Mouse (Mus musculus): ENCODE data around the gene Popdc3. TPM values are rescaled to one million over a fixed set of nuclear protein-coding genes. Genes with fewer than 3 reads are reported as not detected.
"Not testable (repeated sequence)": the region's sequence is repeated elsewhere in the genome, so short reads cannot be mapped to it uniquely, and the experiment has no call there.

Popdc3 gene
- polyA plus RNA-seq (2015; fragmentation: Nextera tagmentation; extraction: Ambion mirVana) = 0.97 and 1.3 TPM in 2 replicates

DNA sequence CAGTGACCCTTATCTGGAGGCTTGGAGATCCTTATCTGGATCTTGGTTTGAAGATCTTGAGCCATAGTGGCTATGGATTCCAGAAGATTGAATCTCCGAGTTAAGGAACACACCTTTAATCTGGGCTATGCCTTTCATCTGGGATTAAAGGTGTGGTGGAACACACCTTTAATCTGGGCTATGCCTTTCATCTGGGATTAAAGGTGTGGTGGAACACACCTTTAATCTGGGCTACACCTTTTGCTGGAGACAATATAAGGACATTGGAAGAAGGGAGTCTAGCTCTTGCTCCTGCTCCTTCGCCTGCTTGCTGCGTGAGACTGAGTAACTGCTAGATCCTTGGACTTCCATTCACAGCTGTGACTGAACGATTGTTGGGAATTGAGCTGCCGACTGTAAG lies at the start of gene Popdc3:
Popdc3 (plus strand) TSS at position 301 of the 400 bp plus-strand sequence.
- not testable (repeated sequence) for H3K27me3 ChIP-seq; H3K9me3 ChIP-seq; H3K4me3 ChIP-seq; H3K4me2 ChIP-seq; H3K36me3 ChIP-seq; H3K9ac ChIP-seq; H3K27ac ChIP-seq; ATAC-seq (ENCODE audit: insufficient number of reproducible peaks, insufficient read depth, low FRiP score, low TSS enrichment, low read depth); H3K4me1 ChIP-seq
- 80% methylated on average over 1 of the region's 5 CpGs for whole genome bisulfite sequencing

DNA sequence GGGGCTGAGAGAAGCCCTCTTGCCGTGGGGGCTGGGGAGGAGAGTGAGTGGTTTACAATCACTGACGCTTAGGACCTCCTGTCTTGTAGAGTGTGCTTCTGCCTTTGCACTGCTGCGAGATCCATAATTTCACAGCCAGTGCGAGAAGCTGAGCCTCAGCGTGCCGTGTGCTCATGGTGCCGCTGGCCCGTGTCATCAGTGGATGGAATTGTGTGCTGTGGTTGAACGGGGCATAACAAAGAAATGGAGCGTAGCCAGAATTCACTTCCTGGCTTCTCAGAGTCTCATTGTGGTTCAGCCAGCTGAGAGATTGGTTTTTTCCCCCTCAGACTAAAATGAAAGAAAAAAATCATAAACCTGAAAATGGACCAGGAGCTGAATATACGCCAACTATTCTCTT lies 48.8 kb upstream of the Popdc3 start:
- ATAC-seq (ENCODE audit: insufficient number of reproducible peaks, insufficient read depth, low FRiP score, low TSS enrichment, low read depth) = no peak
- H3K9me3 ChIP-seq = no peaks in the 10 kb centered on the region
- H3K36me3 ChIP-seq = peaks cover 44% of the 10 kb centered on the region
- H3K4me1 ChIP-seq = 0 out of 2 replicates have a peak, but pooled peaks cover 3% of the 10 kb centered on the region
- no peak overlapping the region for H3K9ac ChIP-seq
- no peak overlapping the region for H3K4me2 ChIP-seq
- H3K27me3 ChIP-seq = no peaks in the 10 kb centered on the region
- no peak overlapping the region for H3K27ac ChIP-seq
- WGBS = 80% methylated on average over 11 of the region's 11 CpGs
- no peak overlapping the region for H3K4me3 ChIP-seq

DNA sequence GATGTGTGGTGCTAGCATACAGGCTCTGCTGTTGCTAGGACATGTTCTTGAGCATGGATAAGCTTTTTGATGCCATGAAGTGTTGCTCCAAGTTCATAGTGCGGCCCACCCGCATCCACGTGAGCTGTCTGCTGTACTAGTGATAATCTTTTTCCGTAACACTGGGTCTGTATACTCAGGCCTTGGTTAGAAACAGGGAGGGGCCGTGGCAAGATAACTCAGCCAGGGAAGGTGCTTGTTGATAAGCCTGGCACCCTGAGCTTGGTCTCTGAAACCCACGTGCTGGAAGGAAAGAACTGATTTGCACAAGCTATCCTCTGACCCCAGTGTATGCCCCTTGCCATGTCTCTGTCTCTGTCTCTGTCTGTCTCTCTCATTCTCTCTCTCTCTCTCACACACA lies 47.9 kb upstream of the Popdc3 start:
- Histone ChIP-seq H3K9me3 (no peaks in the 10 kb centered on the region), H3K4me1 (0 out of 2 replicates have a peak, but pooled peaks cover 3% of the 10 kb centered on the region), H3K4me3 (no peak overlapping the region), H3K4me2 (no peak overlapping the region), H3K9ac (no peak overlapping the region), H3K36me3 (peaks cover 38% of the 10 kb centered on the region), H3K27ac (no peak overlapping the region), H3K27me3 (no peaks in the 10 kb centered on the region)
- WGBS = 87% methylated on average over 6 of the region's 6 CpGs
- ATAC-seq (ENCODE audit: insufficient number of reproducible peaks, insufficient read depth, low FRiP score, low TSS enrichment, low read depth) = no peak

DNA sequence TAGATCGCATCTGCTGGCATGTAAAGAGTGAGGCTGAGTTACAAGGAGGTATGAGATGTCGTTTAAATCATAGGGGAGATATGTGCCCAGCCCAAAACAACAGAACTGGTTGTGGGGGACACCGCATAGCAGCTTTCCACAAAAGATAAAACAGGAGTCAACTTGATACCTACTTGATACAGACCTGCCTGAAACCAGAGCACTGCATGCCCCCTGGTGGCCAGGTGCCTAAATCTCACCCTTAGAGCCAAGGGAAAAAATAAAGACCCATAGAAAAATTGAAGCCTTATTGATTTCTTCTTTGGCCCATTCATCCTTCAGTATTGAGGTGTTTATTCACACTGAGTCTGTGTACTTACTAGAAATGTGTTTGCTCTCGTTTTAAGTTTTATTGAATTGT lies 45.5 kb upstream of the Popdc3 start:
- H3K4me2 ChIP-seq = no peak overlapping the region
- WGBS = 69% methylated on average over 4 of the region's 4 CpGs
- H3K9me3 ChIP-seq = no peaks in the 10 kb centered on the region
- peaks cover 22% of the 10 kb centered on the region for H3K36me3 ChIP-seq
- no peak overlapping the region for H3K9ac ChIP-seq
- 0 out of 2 replicates have a peak, but pooled peaks cover 3% of the 10 kb centered on the region for H3K4me1 ChIP-seq
- H3K4me3 ChIP-seq = no peak overlapping the region
- no peak for ATAC-seq (ENCODE audit: insufficient number of reproducible peaks, insufficient read depth, low FRiP score, low TSS enrichment, low read depth)
- H3K27ac ChIP-seq = no peak overlapping the region
- H3K27me3 ChIP-seq = no peaks in the 10 kb centered on the region

DNA sequence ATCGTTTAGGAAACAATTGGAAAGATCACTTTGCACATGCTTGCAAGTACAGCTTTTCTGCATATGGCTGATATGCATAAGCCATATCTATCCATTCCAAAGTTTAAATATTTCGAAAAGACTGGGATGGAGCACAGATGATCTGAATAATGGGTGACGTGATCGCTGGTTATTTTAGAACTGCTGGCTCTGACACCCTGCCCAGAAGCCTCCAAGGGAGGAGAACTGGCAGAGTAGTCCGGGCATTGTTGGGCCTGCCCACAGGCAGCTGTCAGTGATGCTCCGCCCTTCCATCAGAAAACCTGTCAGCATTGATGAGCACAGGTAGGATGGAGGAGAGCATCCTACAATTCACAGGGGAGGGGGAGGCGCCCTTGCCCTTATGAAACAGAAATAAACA lies 41.1 kb upstream of the Popdc3 start:
- no peak overlapping the region for H3K9ac ChIP-seq

DNA sequence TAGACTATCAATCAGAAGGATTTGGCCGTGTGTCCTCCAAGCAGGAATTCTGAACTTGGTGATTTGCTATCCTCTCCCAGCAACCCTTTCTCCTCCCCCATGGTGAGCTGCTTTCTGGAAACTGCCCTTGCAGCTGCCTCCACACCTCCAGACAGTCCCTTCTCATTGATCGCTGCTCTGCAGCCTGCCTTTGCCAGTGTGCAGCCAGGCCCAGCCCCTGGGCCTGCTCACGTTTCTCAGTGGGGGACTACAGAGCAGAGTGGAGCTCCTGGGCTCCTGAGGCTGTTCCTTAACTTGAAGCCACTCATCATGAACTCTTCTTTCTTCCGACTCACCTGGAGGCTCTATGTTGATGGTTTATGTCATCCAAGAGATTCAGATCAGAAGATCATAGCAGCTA lies 38.0 kb upstream of the Popdc3 start:
- no peak for ATAC-seq (ENCODE audit: insufficient number of reproducible peaks, insufficient read depth, low FRiP score, low TSS enrichment, low read depth)

More for the DNA sequence above, 41.1 kb upstream of the Popdc3 start:
- ATAC-seq (ENCODE audit: insufficient number of reproducible peaks, insufficient read depth, low FRiP score, low TSS enrichment, low read depth) = no peak
- peaks cover 4% of the 10 kb centered on the region for H3K4me1 ChIP-seq
- H3K36me3 ChIP-seq = peaks cover 5% of the 10 kb centered on the region; the same call in 1 of the 2 replicates
- no peak overlapping the region for H3K27ac ChIP-seq
- no peaks in the 10 kb centered on the region for H3K27me3 ChIP-seq
- no peak overlapping the region for H3K4me3 ChIP-seq
- H3K9me3 ChIP-seq = no peaks in the 10 kb centered on the region
- WGBS = 87% methylated on average over 7 of the region's 7 CpGs
- no peak overlapping the region for H3K4me2 ChIP-seq

DNA sequence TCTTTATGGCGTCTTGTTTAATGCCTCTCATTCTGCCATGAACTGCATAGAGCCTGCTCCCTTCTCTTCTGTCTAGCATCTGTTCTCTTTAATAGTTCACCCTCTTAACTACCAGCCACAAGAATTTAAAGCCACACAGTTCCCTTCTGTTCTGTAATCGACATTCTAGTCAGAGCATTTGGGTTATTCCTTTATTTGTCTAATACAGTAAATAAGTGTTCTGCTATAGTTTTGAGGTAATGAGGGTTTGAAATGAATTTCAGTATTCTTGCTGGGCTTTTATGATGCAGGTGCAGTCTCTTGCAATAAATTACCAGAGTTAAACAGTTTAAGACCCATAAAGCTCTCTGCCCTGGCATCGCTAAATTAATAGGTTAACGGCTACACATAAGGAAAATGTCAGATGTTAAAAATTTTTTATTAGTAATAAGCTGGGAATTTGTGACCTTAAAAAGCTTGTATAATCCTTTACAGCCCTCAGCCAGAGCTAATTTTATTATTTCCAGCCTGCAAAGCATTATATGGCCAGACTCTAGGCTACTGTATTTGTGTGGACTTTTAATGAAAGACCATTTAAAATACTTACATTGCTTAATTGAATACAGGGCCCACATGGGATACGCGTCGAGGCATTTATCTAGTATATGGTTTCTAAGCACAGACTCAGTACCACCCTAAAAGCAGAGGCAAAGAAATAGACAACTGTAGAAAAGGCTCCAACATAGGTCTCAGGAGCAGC lies 37.3 kb upstream of the Popdc3 start:
- Histone ChIP-seq H3K9ac (no peak overlapping the region), H3K27me3 (no peaks in the 10 kb centered on the region), H3K27ac (no peak overlapping the region), H3K9me3 (no peaks in the 10 kb centered on the region), H3K4me2 (no peak overlapping the region), H3K4me3 (no peak overlapping the region), H3K4me1 (peaks cover 4% of the 10 kb centered on the region), H3K36me3 (peaks cover 4% of the 10 kb centered on the region; the same call in 1 of the 2 replicates)
- no peak for ATAC-seq (ENCODE audit: insufficient number of reproducible peaks, insufficient read depth, low FRiP score, low TSS enrichment, low read depth)
- WGBS = 67% methylated on average over 7 of the region's 7 CpGs

More for the DNA sequence above, 38.0 kb upstream of the Popdc3 start:
- peaks cover 9% of the 10 kb centered on the region; the same call in 1 of the 2 replicates for H3K36me3 ChIP-seq
- H3K9ac ChIP-seq = no peak overlapping the region
- no peak overlapping the region for H3K4me2 ChIP-seq
- 64% methylated on average over 4 of the region's 4 CpGs for WGBS
- no peaks in the 10 kb centered on the region for H3K9me3 ChIP-seq
- H3K27me3 ChIP-seq = no peaks in the 10 kb centered on the region
- no peak overlapping the region for H3K27ac ChIP-seq
- no peak overlapping the region for H3K4me3 ChIP-seq
- peaks cover 4% of the 10 kb centered on the region for H3K4me1 ChIP-seq

DNA sequence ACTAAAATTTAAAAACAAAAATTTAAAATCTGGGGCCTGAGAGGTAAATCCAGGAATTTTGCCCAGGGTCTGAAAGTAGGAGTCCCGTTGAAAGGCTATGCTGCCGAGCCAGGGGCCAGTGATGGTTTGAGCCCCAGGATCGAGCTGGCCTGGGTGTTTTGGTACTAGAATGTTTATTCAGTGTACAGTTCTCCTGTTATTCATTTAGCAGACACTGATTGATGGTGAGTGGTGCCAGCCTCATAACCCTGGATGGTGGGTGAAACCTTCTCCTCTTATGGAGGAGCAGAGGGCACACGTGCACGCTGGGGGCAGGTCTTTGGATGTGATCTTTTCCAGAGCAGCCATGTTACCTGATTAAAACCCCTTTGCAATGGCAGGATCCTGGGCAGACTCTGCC lies 35.5 kb upstream of the Popdc3 start:
- Histone ChIP-seq H3K27ac (no peak overlapping the region), H3K4me3 (no peak overlapping the region), H3K9me3 (no peaks in the 10 kb centered on the region), H3K36me3 (peaks cover 4% of the 10 kb centered on the region; the same call in 1 of the 2 replicates), H3K9ac (no peak overlapping the region), H3K27me3 (no peaks in the 10 kb centered on the region), H3K4me1 (peaks cover 4% of the 10 kb centered on the region), H3K4me2 (no peak overlapping the region)
- 83% methylated on average over 5 of the region's 5 CpGs for WGBS
- no peak for ATAC-seq (ENCODE audit: insufficient number of reproducible peaks, insufficient read depth, low FRiP score, low TSS enrichment, low read depth)

DNA sequence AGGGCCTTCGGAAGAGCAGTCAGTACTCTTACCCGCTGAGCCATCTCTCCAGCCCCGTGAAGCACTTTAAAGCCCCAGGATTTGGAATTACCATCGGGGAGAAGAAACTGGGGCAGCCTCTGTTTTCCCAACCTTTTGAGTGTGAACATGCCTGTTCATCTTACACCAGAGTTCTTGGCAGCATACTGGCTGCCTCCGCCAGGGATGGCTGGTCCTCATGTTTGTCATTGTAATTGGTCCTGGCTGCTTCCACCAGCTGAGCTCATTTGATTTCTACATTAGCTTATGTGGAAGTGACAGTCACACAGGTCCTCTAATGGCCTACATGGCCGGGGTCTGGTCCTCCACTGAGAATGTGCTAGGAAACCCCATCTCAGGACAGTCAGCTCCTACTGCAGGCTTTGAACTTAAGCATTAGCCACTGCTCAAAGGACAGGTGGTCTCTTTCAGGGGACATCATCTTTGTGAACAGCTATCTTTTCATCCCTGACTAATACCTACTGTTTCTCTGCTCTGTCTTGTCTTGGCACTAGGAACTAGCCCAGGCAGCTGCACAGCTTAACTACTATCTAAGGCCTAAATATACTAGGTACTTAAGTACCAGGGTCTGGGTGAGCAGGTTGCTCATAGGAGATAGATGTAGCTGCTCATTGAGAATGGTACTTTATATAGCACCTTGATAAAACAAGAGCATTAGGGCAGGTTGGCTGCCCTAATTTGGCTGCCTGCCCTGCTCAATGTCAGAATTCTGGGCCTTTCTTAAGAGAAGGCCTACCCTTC lies 33.7 kb upstream of the Popdc3 start:
- no peak for ATAC-seq (ENCODE audit: insufficient number of reproducible peaks, insufficient read depth, low FRiP score, low TSS enrichment, low read depth)
- Histone ChIP-seq H3K4me2 (no peak overlapping the region), H3K9me3 (no peaks in the 10 kb centered on the region), H3K4me3 (no peak overlapping the region), H3K27ac (no peak overlapping the region), H3K27me3 (no peaks in the 10 kb centered on the region), H3K36me3 (peaks cover 11% of the 10 kb centered on the region), H3K9ac (no peak overlapping the region), H3K4me1 (peaks cover 4% of the 10 kb centered on the region)
- WGBS = 96% methylated on average over 6 of the region's 6 CpGs

DNA sequence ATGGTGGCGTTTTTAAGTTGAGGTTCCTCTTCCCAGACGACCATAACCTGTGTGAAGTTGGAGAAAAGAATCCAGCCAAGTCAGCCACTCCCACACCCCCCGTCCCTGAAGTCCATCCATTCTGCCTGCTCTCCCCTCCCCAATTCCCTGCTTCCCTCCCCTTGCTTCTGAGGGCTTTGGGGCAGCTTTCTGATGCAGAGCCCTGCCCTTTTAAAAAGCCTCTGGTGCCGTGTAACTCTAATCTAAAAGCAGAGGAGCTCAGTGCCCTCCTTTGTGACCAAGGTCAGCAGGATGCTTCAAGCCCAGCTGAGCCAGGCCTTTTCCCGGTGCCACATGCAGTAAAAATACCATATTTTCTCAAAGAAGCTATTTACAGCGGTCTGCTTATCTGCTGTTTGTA lies 31.1 kb upstream of the Popdc3 start:
- peaks cover 33% of the 10 kb centered on the region for H3K36me3 ChIP-seq
- H3K27ac ChIP-seq = no peak overlapping the region
- no peaks in the 10 kb centered on the region for H3K4me1 ChIP-seq
- H3K9ac ChIP-seq = no peak overlapping the region
- no peak overlapping the region for H3K4me3 ChIP-seq
- 42% methylated on average over 6 of the region's 6 CpGs for WGBS
- H3K27me3 ChIP-seq = no peaks in the 10 kb centered on the region
- ATAC-seq (ENCODE audit: insufficient number of reproducible peaks, insufficient read depth, low FRiP score, low TSS enrichment, low read depth) = no peak
- H3K4me2 ChIP-seq = no peak overlapping the region
- no peaks in the 10 kb centered on the region for H3K9me3 ChIP-seq

DNA sequence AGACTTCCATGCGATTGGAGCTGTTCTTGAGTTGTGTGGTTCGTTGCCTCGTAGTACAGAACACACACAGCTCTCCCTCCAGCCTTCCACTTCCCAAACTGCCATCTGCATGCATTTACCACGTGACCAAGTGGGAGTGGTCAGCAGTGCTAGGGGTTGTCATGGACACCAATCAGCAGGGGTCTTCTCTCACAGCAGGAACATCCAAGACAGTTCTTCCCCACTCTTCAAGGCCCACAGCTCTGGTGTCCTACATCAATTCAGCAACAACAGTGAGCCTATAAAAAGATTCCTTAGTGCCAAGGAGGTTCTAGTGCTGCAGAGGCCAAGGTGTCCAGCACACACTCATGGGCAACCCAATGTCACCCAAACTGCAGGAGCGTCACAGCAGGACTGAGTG lies 26.8 kb upstream of the Popdc3 start:
- Histone ChIP-seq H3K4me3 (no peak overlapping the region), H3K9ac (no peak overlapping the region), H3K27me3 (no peaks in the 10 kb centered on the region), H3K4me2 (no peak overlapping the region), H3K4me1 (no peaks in the 10 kb centered on the region), H3K27ac (no peak overlapping the region), H3K9me3 (no peaks in the 10 kb centered on the region), H3K36me3 (peaks cover 71% of the 10 kb centered on the region)
- WGBS = 62% methylated on average over 5 of the region's 5 CpGs
- no peak for ATAC-seq (ENCODE audit: insufficient number of reproducible peaks, insufficient read depth, low FRiP score, low TSS enrichment, low read depth)

Data from embryonic facial prominence, embryonic 13.5 days (tissue).